Mouse (Mus musculus): ENCODE results near the gene Rere. TPM values are rescaled to one million over a fixed set of nuclear protein-coding genes. Genes with fewer than 3 reads are reported as not detected.
A peak's percentile ranks its signal among the peaks of the same experiment; 100 is the strongest.

Gene Rere
- total RNA-seq, 1 experiment from 2014 or later = 45.1 TPM

- peak; percentile 65 for ATAC-seq (replicated peaks; ENCODE audit: low read depth, poor library complexity, severe bottlenecking)
Observed at GRCm38 (mm10) chr4:150373111-150374109, 92.0 kb downstream of the Rere start.

DNA sequence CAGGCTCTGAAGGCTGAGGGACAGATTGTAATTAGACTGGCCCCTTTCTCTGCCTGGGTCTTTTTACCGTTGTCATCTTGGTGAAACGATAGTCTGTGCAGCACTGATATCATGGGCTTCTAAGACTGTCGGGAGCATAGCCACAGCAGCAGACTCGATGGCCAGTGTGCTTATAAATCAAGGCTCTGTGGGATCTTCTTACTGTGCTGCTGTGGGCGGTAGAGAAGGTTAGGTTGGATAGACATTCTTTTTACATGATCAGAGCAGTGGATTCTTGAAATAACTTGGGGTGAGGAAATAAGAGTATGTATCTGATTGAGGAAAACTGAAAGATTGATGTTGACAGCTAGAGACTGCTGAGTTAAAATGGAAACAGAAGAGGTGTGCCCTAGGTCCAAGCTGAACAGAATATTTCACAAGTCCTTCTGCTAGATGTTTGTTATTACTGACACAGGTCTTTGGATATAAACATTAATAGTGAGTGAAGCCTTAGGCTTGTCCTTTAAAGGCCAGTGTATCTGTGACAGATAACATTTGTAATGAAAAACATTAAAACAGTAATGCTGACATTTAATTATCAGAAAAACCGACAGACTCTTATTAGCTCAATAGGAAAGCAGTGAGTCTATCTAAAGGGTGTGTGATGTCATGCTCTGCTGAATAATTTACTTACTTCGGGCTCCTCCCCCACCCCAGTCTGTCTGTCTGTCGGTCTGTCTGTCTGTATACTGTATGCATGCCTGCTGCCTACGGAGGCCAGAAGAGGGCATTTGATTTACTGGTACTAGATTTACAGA, 93.4 kb downstream of the Rere start:
- no peak for ATAC-seq (replicated peaks; ENCODE audit: low read depth, poor library complexity, severe bottlenecking)

DNA sequence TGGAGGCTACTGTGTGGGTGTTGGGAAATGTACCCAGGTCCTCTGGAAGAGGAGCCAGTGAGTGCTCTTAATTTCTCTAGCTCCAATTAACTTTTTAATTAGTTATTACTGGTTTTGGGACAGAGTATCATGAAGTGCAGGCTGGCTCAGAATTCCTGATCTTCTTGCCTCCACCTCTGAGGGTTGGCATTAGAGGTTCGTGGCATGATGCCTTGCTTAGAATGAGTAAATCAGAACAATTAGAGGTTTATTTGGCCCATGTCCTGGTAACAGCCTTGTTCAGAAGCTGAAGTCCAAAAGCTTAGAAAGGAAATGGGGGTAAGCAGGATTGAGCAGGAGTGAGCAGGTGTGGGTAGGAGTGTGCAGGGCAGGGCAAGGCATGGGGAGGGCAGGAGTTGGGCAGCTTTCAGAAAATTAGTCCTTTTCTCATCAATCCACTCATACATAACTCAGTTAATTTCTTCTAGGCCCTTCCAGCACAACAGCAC, 94.0 kb downstream of the Rere start:
- ATAC-seq (replicated peaks; ENCODE audit: low read depth, poor library complexity, severe bottlenecking) = no peak

DNA sequence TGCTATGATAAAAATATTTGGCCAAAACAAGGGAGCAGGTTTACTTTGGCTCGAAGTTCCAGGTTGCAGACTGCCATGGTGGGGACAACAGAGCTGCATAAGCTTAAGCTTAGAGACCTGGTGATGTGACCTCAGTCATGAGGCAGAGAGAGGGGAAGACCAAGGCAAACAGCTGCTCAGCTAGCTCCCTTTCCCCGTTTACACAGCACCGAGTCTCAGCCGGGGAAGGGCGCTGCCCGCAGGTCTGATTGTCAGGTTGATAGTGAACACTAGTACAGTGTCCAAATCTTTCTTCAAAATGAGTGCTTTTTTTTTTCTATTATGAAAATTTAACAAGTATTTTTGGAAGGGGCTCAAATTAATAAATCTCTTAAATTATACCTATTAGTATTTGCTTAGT, 97.9 kb downstream of the Rere start:
- ATAC-seq (replicated peaks; ENCODE audit: low read depth, poor library complexity, severe bottlenecking) = no peak

- ATAC-seq (replicated peaks; ENCODE audit: low read depth, poor library complexity, severe bottlenecking) = no peak
Observed at GRCm38 (mm10) chr4:150379772-150380171, 98.3 kb downstream of the Rere start.

DNA sequence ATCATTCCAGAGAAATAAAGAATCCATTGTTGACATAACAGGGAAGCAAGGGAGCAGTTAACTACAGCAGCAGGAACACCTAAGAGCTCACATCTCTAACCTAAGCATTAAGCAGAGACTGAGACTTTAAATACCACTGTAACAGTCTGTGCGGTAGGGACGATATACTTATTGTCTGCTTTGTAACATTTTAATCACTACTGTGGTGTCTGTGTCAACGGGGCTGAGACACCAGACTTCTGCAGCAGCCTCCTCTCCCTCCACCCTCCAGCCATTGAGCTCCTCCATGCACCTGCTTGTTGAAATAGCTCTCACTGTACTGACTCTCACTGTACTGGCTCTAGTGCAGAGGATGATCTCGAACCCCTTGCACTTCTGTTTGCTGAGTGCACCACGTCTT, 98.8 kb downstream of the Rere start:
- ATAC-seq (replicated peaks; ENCODE audit: low read depth, poor library complexity, severe bottlenecking) = no peak

GRCm38 (mm10) chr4:150382504-150382903, 101.1 kb downstream of the Rere start:
- ATAC-seq (replicated peaks; ENCODE audit: low read depth, poor library complexity, severe bottlenecking) = peak; percentile 39; the same call in 1 of the 2 replicates

DNA sequence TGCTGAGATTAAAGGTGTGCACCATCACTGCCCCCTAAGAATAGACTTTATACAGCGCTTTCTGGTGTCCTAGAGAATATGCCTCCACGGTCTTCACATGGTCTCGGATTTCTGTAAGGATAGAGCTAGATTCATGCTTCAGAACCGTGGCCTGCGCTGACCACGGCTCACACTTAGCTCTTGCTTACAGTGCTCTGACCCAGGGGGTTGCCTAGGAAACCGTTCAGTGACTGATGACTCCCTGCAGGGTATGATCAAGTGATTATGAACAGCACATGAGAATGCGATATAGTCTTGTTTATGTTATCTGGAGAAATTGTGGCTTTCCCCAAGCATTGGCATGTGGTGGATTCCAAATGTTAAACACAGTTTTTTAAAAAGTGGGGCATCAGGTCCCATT, 103.0 kb downstream of the Rere start:
- no peak for ATAC-seq (replicated peaks; ENCODE audit: low read depth, poor library complexity, severe bottlenecking)

GRCm38 (mm10) chr4:150384899-150385298, 103.5 kb downstream of the Rere start:
- no peak for ATAC-seq (replicated peaks; ENCODE audit: low read depth, poor library complexity, severe bottlenecking)

DNA sequence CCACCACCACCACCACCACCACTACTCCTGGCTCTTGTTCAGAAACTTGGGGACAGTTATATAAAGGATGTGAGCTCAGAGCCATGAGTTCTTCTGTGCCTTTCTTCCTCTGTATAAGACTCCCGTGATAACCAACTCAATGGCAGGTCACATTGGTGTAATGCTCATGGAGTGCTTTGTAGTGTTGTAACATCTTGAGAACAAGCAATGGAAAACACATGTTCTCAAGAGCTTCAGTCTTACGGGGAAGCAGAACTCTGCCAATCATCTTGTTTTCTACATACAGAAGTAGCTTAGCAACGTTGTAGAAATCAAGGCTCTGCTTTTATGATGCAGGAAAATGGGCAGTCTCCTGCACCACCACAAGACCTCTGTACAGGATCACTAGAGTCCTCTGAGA, 107.1 kb downstream of the Rere start:
- no peak for ATAC-seq (replicated peaks; ENCODE audit: low read depth, poor library complexity, severe bottlenecking)

DNA sequence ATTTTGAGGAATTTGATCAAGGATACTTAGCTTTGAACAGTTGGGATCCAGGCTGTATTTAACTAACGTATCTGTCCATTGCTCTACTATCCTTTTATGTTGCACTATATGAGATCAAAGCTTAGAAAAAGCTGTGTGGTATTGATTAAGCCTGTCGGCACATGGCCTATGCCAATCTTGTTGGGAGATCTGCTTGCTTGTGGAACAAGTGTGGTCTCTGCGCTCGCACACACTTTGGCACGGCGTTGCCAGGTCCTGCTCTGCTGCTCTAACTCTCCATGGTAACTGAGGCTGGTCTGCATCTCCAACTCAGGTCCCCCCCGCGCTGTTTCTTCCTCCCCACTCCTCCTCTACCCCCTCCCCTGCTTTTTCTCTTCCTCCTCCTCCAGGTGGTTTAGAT, 112.2 kb downstream of the Rere start:
- no peak for ATAC-seq (replicated peaks; ENCODE audit: low read depth, poor library complexity, severe bottlenecking)

DNA sequence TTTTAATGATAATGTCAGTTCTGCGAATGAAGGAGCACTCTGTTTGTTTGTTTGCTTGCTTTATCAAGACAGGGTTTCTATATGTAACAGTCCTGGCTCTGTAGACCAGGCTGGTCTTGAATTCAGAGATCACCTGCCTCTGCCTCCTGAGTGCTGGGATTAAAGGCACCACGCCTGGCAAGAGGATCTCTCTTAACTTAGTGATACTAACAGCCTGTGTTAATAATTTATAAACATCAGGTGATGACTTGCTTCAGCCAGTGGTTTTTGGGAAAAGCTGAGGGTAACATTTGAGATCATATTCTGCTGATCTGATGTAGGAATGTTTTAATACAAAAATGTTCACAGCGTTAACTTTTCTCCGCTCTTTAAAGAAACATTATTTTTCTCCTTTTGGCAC, 112.6 kb downstream of the Rere start:
- ATAC-seq (replicated peaks; ENCODE audit: low read depth, poor library complexity, severe bottlenecking) = no peak

DNA sequence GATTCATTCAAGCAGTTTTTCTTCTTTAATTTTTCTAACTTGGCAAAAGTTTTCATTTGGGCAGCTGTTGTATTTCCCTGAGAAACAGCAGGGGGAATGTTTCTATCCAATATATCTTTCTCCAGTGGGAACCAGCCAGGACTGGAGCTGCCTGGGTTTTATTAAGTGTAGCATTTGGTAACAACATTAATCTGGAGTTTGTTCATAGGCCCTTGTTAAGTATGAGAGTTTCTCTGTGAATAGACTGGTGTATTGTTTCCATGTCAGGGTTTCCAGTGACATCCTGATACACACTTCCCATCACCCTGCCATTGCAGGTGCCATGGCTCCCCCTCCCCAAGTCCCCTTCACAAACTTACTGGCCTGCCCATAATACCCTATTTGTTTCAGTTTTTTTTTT, 114.9 kb downstream of the Rere start:
- ATAC-seq (replicated peaks; ENCODE audit: low read depth, poor library complexity, severe bottlenecking) = no peak

DNA sequence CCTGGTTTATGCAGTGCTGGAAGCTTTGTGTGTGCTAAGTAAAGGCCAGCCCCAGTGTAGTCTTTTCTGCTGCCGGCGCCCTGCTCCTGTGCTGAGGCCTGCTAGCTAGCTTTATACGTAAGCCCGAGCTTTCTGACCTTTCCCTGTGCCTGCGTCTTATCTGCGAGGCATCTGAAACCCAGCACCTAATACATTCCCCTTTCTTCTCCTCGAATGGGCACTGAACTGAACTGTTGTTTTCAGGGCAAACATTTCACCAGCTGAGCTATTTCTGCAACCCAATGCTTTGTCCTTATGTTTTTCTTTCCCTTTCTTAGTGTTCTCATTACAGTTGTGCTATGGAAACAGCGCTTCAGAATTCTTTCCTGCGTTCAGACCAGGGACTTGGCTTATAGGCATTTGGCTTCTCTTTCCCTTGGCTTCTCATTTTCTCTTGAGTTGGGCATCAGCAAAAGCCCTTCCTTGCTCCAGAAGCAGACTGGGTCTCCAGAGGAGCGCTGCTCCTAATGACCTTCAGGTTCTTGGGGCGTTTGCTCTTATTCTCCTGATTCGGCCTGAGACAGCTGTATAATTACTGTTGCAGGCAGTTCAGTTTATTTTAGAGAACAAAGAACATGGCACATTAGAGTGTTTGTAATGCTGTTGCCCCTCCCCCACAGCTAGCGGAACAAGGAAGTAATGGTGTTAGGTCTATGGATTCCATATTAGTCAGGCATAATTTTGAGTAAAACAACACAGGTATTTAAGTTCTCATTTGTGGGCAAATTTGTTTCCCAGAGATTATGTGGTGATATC, 115.6 kb downstream of the Rere start:
- ATAC-seq (replicated peaks; ENCODE audit: low read depth, poor library complexity, severe bottlenecking) = no peak

- no peak for ATAC-seq (replicated peaks; ENCODE audit: low read depth, poor library complexity, severe bottlenecking)
Observed at GRCm38 (mm10) chr4:150399032-150399431, 117.6 kb downstream of the Rere start.

DNA sequence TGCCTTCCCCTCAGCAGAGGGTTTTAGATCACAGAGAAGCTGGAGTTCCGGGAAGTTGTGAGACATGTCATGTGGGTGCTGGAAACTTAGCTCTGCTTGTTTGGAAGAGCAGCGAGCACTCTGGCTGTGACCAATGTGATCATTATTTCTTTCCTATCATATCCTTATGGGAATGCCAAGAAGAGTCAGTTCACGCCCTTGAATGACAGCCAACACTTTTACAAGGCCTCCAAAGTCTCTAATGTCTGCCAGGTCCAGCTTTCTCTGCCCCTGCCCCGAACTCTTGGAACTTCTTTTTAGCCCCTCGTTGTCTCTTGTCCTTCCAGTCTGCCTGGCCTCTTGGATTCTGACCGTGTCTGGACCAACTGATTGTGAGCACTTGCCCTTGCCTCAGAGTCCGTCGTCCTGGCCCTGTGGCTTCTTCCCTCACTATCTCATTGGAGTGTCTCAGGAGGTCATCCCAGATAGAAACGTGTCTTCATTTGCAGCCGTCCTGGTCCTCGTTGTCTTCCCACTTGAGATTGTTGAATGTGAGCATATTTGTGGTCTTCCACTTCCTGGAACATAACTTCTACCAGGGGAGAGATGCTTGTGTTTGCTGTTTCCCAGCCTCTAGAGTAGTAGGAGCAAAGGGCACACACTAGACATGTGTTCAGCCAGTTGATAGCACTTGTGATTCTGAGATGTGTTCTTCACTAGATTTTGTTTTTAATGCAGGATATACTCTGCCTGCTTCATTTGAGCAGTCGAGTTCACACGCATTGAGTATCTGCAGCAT, 120.6 kb downstream of the Rere start:
- 0 out of 2 replicates have a peak, but pooled peaks have one; percentile 33 for ATAC-seq (replicated peaks; ENCODE audit: low read depth, poor library complexity, severe bottlenecking)

- ATAC-seq (replicated peaks; ENCODE audit: low read depth, poor library complexity, severe bottlenecking) = 0 out of 2 replicates have a peak, but pooled peaks have one; percentile 27
Observed at GRCm38 (mm10) chr4:150402608-150402985, 121.2 kb downstream of the Rere start.

DNA sequence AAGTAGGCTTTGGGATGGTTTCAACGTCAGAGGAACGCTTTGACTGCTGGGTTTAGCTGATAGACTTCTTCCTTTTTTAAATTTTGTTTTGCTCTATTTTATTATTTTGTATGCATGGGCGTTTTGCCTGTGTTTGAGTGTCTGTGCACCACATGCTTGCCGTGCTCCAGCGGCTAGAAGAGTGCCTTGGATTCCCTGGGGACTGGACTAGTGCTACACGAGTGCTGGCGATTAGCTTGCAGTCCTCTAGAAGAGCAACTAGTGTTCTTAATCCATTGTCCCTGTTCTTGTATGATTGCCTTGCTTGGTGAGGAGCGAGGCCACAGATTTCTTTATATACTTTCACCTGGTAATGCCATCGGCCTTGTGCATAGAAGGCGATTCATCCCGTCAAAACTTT, 122.5 kb downstream of the Rere start:
- no peak for ATAC-seq (replicated peaks; ENCODE audit: low read depth, poor library complexity, severe bottlenecking)

GRCm38 (mm10) chr4:150404583-150404982, 123.1 kb downstream of the Rere start:
- no peak for ATAC-seq (replicated peaks; ENCODE audit: low read depth, poor library complexity, severe bottlenecking)

Measured in common myeloid progenitor, adult 5-6 weeks (primary cell).